Mouse (Mus musculus): ENCODE measurements around the gene Gm43191. TPM values are rescaled to one million over a fixed set of nuclear protein-coding genes. Genes with fewer than 3 reads are reported as not detected.

Gene Gm43191
- polyA plus RNA-seq, 1 experiment: not detected

DNA sequence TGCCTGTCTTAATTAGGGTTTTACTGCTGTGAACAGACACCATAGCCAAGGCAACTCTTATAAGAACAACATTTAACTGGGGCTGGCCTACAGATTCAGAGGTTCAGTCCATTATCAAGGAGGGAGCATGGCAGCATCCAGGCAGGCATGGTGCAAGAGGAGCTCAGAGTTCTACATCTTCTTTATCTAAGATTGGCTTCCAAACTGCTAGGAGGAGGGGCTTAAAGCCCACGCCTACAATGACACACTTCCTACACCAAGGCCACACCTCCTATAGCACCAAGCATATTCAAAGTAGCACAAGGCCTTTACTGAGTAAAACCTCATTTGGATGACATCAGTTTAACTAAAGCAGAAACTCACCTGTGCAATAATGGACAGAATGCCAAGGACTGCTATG, 41.0 kb downstream of the Gm43191 start:
- Histone ChIP-seq H3K4me3 (ENCODE audit: extremely low read depth, insufficient read depth, insufficient read length) (no peak overlapping the region), H3K36me3 (ENCODE audit: control insufficient read depth, insufficient read depth, low read length) (peaks cover 33% of the 10 kb centered on the region), H3K4me1 (ENCODE audit: control insufficient read depth, insufficient read depth, insufficient read length) (no peaks in the 10 kb centered on the region), H3K27ac (ENCODE audit: insufficient read depth, low read length) (no peak overlapping the region), H3K27me3 (ENCODE audit: control insufficient read depth, insufficient read depth, low read length) (no peaks in the 10 kb centered on the region)
- WGBS: 77% methylated on average over 1 of the region's 1 CpGs
- TF ChIP-seq CTCF (IDR thresholded peaks at IDR 0.05; ENCODE audit: extremely low read depth, insufficient read depth, insufficient read length, insufficient replicate concordance) (no peak), POLR2A (IDR thresholded peaks at IDR 0.05; ENCODE audit: low read depth, low read length) (no peak)
- DNase-seq (ENCODE audit: low read depth in 1 of 2, low spot score in 2 of 2): no peak

DNA sequence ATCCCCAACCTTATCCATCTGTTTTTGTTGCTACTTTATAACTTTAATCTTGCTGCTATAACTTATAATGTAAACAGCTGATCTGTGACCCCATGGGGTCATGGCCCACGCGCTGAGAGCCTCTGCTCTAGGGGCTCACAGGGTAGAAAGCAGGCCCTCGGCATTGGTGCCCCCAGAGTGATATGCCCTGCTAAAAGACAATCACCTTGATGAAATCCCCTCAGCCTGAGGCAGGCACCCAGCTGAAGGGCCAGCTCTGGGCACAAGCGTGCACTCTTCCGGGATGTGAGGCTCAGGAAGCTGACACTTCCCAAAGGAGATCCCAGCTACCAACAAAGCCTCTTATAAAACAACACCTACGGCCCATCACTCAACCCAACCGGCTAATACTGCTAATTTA, 42.5 kb downstream of the Gm43191 start:
- no peak overlapping the region for H3K4me3 ChIP-seq (ENCODE audit: extremely low read depth, insufficient read depth, insufficient read length)
- no peaks in the 10 kb centered on the region for H3K4me1 ChIP-seq (ENCODE audit: control insufficient read depth, insufficient read depth, insufficient read length)
- no peak for DNase-seq (ENCODE audit: low read depth in 1 of 2, low spot score in 2 of 2)
- WGBS: 91% methylated on average over 7 of the region's 7 CpGs
- H3K27me3 ChIP-seq (ENCODE audit: control insufficient read depth, insufficient read depth, low read length): no peaks in the 10 kb centered on the region
- H3K27ac ChIP-seq (ENCODE audit: insufficient read depth, low read length): no peak overlapping the region
- no peak for TF ChIP-seq POLR2A (IDR thresholded peaks at IDR 0.05; ENCODE audit: low read depth, low read length)
- no peak for TF ChIP-seq CTCF (IDR thresholded peaks at IDR 0.05; ENCODE audit: extremely low read depth, insufficient read depth, insufficient read length, insufficient replicate concordance)
- H3K36me3 ChIP-seq (ENCODE audit: control insufficient read depth, insufficient read depth, low read length): peaks cover 35% of the 10 kb centered on the region

DNA sequence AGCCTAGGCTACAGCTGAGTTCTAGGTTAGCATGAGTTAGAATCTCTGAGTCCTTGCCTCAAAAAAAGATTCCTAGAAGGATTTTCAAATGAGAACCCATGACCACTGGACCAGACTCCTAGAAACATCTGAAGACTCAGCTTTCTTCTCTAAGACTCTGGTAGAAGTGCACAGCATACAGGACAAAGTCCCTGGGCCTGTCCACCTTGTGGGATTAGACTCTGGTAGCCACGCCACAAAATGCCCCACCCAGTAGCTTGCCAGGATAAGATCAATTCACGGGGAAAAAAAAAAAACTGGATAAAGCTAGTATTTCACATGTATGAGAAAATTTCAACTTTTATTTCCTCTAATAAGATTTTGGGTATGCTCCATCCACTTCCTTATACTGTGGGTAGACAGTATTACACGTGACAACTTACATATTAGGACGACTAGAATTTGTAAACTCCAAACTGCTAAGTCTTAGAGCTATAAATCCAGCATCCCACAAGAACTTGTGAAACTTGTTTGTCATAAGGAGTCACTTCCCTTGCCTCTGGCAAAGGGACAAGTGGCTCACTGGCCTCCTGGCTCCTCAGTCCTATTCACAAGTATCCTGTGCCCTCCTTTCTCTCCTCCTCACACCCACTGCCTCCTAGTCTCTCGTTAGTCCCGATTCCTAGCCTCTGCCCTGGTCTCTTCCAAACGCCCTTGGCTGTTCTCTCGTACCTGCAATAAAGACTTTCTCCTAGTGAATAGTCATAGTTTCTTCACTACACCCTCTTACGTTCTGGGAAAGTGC, 43.2 kb downstream of the Gm43191 start:
- no peaks in the 10 kb centered on the region for H3K4me1 ChIP-seq (ENCODE audit: control insufficient read depth, insufficient read depth, insufficient read length)
- no peaks in the 10 kb centered on the region for H3K27me3 ChIP-seq (ENCODE audit: control insufficient read depth, insufficient read depth, low read length)
- no peak overlapping the region for H3K27ac ChIP-seq (ENCODE audit: insufficient read depth, low read length)
- no peak for TF ChIP-seq POLR2A (IDR thresholded peaks at IDR 0.05; ENCODE audit: low read depth, low read length)
- no peak for TF ChIP-seq CTCF (IDR thresholded peaks at IDR 0.05; ENCODE audit: extremely low read depth, insufficient read depth, insufficient read length, insufficient replicate concordance)
- H3K36me3 ChIP-seq (ENCODE audit: control insufficient read depth, insufficient read depth, low read length): peaks cover 36% of the 10 kb centered on the region
- WGBS: 84% methylated on average over 9 of the region's 9 CpGs
- DNase-seq (ENCODE audit: low read depth in 1 of 2, low spot score in 2 of 2): no peak
- no peak overlapping the region for H3K4me3 ChIP-seq (ENCODE audit: extremely low read depth, insufficient read depth, insufficient read length)

DNA sequence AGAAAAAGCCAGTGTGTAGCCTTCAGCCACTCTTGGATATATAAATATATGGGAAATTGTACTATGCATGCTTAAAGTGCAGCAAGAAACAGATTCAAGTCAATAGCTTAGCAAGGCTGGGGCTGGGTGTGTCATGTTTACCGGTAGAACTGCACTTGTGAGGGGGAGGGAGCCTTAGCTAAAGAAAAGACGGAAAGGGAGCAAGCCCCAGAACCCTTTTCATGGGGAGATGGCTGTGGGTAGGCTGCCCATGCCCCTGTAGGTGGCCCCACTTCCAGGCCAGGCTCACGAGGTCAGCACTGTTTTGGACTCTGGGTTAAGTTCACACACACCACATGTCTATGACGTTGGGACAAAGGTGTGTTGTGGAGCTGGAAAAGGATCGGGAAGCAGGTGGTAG, 45.3 kb downstream of the Gm43191 start:
- H3K27ac ChIP-seq (ENCODE audit: insufficient read depth, low read length): no peak overlapping the region
- WGBS: 88% methylated on average over 5 of the region's 5 CpGs
- H3K4me1 ChIP-seq (ENCODE audit: control insufficient read depth, insufficient read depth, insufficient read length): no peaks in the 10 kb centered on the region
- no peak overlapping the region for H3K4me3 ChIP-seq (ENCODE audit: extremely low read depth, insufficient read depth, insufficient read length)
- TF ChIP-seq CTCF (IDR thresholded peaks at IDR 0.05; ENCODE audit: extremely low read depth, insufficient read depth, insufficient read length, insufficient replicate concordance) (no peak), POLR2A (IDR thresholded peaks at IDR 0.05; ENCODE audit: low read depth, low read length) (no peak)
- no peak for DNase-seq (ENCODE audit: low read depth in 1 of 2, low spot score in 2 of 2)
- peaks cover 34% of the 10 kb centered on the region for H3K36me3 ChIP-seq (ENCODE audit: control insufficient read depth, insufficient read depth, low read length)
- H3K27me3 ChIP-seq (ENCODE audit: control insufficient read depth, insufficient read depth, low read length): no peaks in the 10 kb centered on the region

DNA sequence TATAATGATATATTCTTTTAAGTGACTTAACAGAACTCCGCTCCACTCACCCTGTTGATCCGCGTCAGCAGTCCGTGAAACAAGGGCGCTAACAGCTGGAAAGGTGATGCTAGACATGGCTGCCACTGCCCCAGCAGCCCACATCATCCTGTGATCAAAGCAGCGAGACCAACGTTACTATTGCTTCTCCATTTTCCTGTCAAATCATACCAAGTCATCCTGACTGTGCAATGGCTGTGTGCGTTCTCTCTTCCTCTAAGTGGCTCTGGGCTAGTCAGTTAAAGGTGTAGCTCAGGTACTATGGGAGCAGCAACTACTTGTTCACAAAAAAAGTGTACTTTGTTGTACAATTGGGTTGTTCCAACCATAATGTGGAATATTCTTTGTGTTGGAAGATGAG, 46.2 kb downstream of the Gm43191 start:
- peaks cover 32% of the 10 kb centered on the region for H3K36me3 ChIP-seq (ENCODE audit: control insufficient read depth, insufficient read depth, low read length)
- DNase-seq (ENCODE audit: low read depth in 1 of 2, low spot score in 2 of 2): no peak
- TF ChIP-seq CTCF (IDR thresholded peaks at IDR 0.05; ENCODE audit: extremely low read depth, insufficient read depth, insufficient read length, insufficient replicate concordance) (no peak), POLR2A (IDR thresholded peaks at IDR 0.05; ENCODE audit: low read depth, low read length) (no peak)
- H3K4me1 ChIP-seq (ENCODE audit: control insufficient read depth, insufficient read depth, insufficient read length): no peaks in the 10 kb centered on the region
- no peak overlapping the region for H3K4me3 ChIP-seq (ENCODE audit: extremely low read depth, insufficient read depth, insufficient read length)
- 86% methylated on average over 8 of the region's 8 CpGs for WGBS
- H3K27me3 ChIP-seq (ENCODE audit: control insufficient read depth, insufficient read depth, low read length): no peaks in the 10 kb centered on the region
- no peak overlapping the region for H3K27ac ChIP-seq (ENCODE audit: insufficient read depth, low read length)

DNA sequence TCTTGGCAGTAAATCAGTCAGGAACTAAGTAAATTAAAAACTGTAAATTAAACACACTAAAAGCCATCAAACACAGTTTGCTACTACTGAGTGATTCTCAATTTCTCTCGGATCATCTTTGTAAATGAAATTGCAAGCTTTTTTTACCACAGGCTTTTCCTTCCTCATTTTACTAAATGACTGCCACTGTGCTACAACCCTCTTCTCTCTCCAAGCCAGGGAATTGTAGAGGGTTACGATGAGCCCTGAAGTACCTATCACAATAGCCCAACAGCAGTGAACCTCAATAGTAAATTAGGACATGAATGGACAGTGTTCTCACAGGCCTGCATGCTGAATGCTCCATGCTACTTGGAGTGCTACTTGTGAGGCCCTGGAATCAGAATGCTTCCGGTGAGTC, 47.0 kb downstream of the Gm43191 start:
- H3K36me3 ChIP-seq (ENCODE audit: control insufficient read depth, insufficient read depth, low read length): peaks cover 29% of the 10 kb centered on the region
- no peaks in the 10 kb centered on the region for H3K27me3 ChIP-seq (ENCODE audit: control insufficient read depth, insufficient read depth, low read length)
- H3K4me1 ChIP-seq (ENCODE audit: control insufficient read depth, insufficient read depth, insufficient read length): no peaks in the 10 kb centered on the region
- DNase-seq (ENCODE audit: low read depth in 1 of 2, low spot score in 2 of 2): no peak
- 61% methylated on average over 3 of the region's 3 CpGs for WGBS
- no peak overlapping the region for H3K4me3 ChIP-seq (ENCODE audit: extremely low read depth, insufficient read depth, insufficient read length)
- TF ChIP-seq CTCF (IDR thresholded peaks at IDR 0.05; ENCODE audit: extremely low read depth, insufficient read depth, insufficient read length, insufficient replicate concordance) (no peak), POLR2A (IDR thresholded peaks at IDR 0.05; ENCODE audit: low read depth, low read length) (no peak)
- H3K27ac ChIP-seq (ENCODE audit: insufficient read depth, low read length): no peak overlapping the region

DNA sequence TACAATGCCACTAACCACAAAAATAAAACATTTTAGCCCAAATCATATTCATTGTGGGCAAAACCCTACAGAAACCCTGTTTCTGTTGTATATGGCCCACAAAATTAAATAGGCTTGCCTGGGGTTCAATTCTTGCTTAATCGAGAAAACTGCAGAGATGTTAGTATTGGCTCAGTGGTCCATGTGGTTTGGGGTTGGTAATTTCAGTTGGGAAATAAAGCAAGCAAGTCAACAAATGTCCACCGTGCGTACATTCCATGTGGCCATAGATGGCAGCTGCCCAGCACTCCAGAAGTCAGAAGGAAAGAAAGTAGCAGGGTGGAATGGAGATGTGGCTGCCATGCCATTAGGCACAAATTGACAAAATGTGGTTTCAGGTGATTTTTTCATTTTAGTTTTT, 48.1 kb downstream of the Gm43191 start:
- H3K4me1 ChIP-seq (ENCODE audit: control insufficient read depth, insufficient read depth, insufficient read length): no peaks in the 10 kb centered on the region
- 90% methylated on average over 3 of the region's 3 CpGs for WGBS
- peaks cover 28% of the 10 kb centered on the region for H3K36me3 ChIP-seq (ENCODE audit: control insufficient read depth, insufficient read depth, low read length)
- no peak for DNase-seq (ENCODE audit: low read depth in 1 of 2, low spot score in 2 of 2)
- H3K27me3 ChIP-seq (ENCODE audit: control insufficient read depth, insufficient read depth, low read length): no peaks in the 10 kb centered on the region
- no peak overlapping the region for H3K4me3 ChIP-seq (ENCODE audit: extremely low read depth, insufficient read depth, insufficient read length)
- H3K27ac ChIP-seq (ENCODE audit: insufficient read depth, low read length): no peak overlapping the region
- TF ChIP-seq CTCF (IDR thresholded peaks at IDR 0.05; ENCODE audit: extremely low read depth, insufficient read depth, insufficient read length, insufficient replicate concordance): no peak
- TF ChIP-seq POLR2A (IDR thresholded peaks at IDR 0.05; ENCODE audit: low read depth, low read length): no peak
